Mouse (Mus musculus): ENCODE results near the gene Gramd1c. TPM values are rescaled to one million over a fixed set of nuclear protein-coding genes. Genes with fewer than 3 reads are reported as not detected.

Gene Gramd1c
- polyA plus RNA-seq, 1 experiment from 2014 or later: 2.9 TPM

GRCm38 (mm10) chr16:44018372-44018771, 44.8 kb downstream of the Gramd1c start:
- H3K27me3 ChIP-seq: no peaks in the 10 kb centered on the region
- H3K27ac ChIP-seq (replicated peaks): peak overlapping the region; percentile 86
- H3K4me2 ChIP-seq: peak overlapping the region; percentile 63
- no peaks in the 10 kb centered on the region for H3K9me3 ChIP-seq (replicated peaks)
- peak overlapping the region; percentile 22 for H3K4me3 ChIP-seq (replicated peaks)
- ATAC-seq (ENCODE audit: insufficient read depth): peak; percentile 97
- WGBS (ENCODE audit: insufficient replicate concordance): 6% methylated on average over 7 of the region's 7 CpGs
- no peaks in the 10 kb centered on the region for H3K36me3 ChIP-seq (replicated peaks)
- peaks cover 39% of the 10 kb centered on the region for H3K4me1 ChIP-seq (replicated peaks)
- H3K9ac ChIP-seq: no peak overlapping the region; the same call in 1 of the 2 replicates

- peaks cover 39% of the 10 kb centered on the region for H3K4me1 ChIP-seq (replicated peaks)
- H3K27ac ChIP-seq (replicated peaks): peak overlapping the region; percentile 86; the same call in 1 of the 2 replicates
- no peak for ATAC-seq (ENCODE audit: insufficient read depth)
- 56% methylated on average over 4 of the region's 4 CpGs for WGBS (ENCODE audit: insufficient replicate concordance)
- no peaks in the 10 kb centered on the region for H3K9me3 ChIP-seq (replicated peaks)
- no peak overlapping the region for H3K9ac ChIP-seq
- H3K4me2 ChIP-seq: no peak overlapping the region
- no peaks in the 10 kb centered on the region for H3K36me3 ChIP-seq (replicated peaks)
- H3K27me3 ChIP-seq: no peaks in the 10 kb centered on the region
- H3K4me3 ChIP-seq (replicated peaks): no peak overlapping the region
These were observed 45.4 kb downstream of the Gramd1c start for GRCm38 (mm10) chr16:44017707-44018106.

- Histone ChIP-seq H3K4me2 (peak overlapping the region; percentile 58), H3K27ac (replicated peaks) (no peak overlapping the region), H3K36me3 (replicated peaks) (no peaks in the 10 kb centered on the region), H3K4me3 (replicated peaks) (peak overlapping the region; percentile 36), H3K9ac (no peak overlapping the region), H3K27me3 (no peaks in the 10 kb centered on the region), H3K9me3 (replicated peaks) (no peaks in the 10 kb centered on the region), H3K4me1 (replicated peaks) (peaks cover 39% of the 10 kb centered on the region)
- 4% methylated on average over 11 of the region's 11 CpGs for WGBS (ENCODE audit: insufficient replicate concordance)
- ATAC-seq (ENCODE audit: insufficient read depth): peak; percentile 30; the same call in 1 of the 2 replicates
These were observed 47.0 kb downstream of the Gramd1c start for GRCm38 (mm10) chr16:44016164-44016563.

GRCm38 (mm10) chr16:44015416-44016158, 47.6 kb downstream of the Gramd1c start:
- no peak for ATAC-seq (ENCODE audit: insufficient read depth)
- H3K4me3 ChIP-seq (replicated peaks): peak overlapping the region; percentile 36
- H3K9ac ChIP-seq: no peak overlapping the region
- no peaks in the 10 kb centered on the region for H3K27me3 ChIP-seq
- no peak overlapping the region for H3K27ac ChIP-seq (replicated peaks)
- WGBS (ENCODE audit: insufficient replicate concordance): 40% methylated on average over 16 of the region's 16 CpGs
- H3K9me3 ChIP-seq (replicated peaks): no peaks in the 10 kb centered on the region
- peaks cover 39% of the 10 kb centered on the region for H3K4me1 ChIP-seq (replicated peaks)
- no peaks in the 10 kb centered on the region for H3K36me3 ChIP-seq (replicated peaks)
- H3K4me2 ChIP-seq: peak overlapping the region; percentile 58

DNA sequence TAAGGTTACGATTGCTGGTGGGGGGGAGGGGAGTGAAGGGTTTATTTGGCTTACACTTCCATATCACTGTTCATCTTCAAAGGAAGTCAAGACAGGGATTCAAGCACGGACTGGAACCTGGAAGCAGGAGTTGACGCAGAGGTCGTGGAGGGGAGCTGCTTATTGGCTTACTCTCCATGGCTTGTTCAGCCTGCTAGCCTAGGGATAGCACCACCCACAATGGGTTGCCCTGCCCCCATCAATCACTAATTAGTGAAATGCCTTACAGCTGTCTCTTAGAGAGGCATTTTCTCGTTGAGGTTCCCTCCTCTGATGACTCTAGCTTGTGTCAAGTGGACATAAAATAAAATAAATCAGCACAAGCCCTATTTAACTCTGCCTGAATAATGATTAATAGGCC, 52.1 kb downstream of the Gramd1c start:
- 72% methylated on average over 5 of the region's 5 CpGs for WGBS (ENCODE audit: insufficient replicate concordance)
- Histone ChIP-seq H3K27ac (replicated peaks) (no peak overlapping the region), H3K4me3 (replicated peaks) (no peak overlapping the region), H3K4me1 (replicated peaks) (peaks cover 4% of the 10 kb centered on the region), H3K9ac (no peak overlapping the region), H3K36me3 (replicated peaks) (no peaks in the 10 kb centered on the region), H3K4me2 (no peak overlapping the region), H3K27me3 (no peaks in the 10 kb centered on the region), H3K9me3 (replicated peaks) (no peaks in the 10 kb centered on the region)
- ATAC-seq (ENCODE audit: insufficient read depth): no peak

- Histone ChIP-seq H3K27me3 (no peaks in the 10 kb centered on the region), H3K36me3 (replicated peaks) (no peaks in the 10 kb centered on the region), H3K27ac (replicated peaks) (no peak overlapping the region), H3K9me3 (replicated peaks) (no peaks in the 10 kb centered on the region), H3K4me1 (replicated peaks) (no peaks in the 10 kb centered on the region), H3K4me2 (no peak overlapping the region), H3K9ac (no peak overlapping the region), H3K4me3 (replicated peaks) (no peak overlapping the region)
- ATAC-seq (ENCODE audit: insufficient read depth): no peak
- WGBS (ENCODE audit: insufficient replicate concordance): 57% methylated on average over 5 of the region's 5 CpGs
These were observed 61.1 kb downstream of the Gramd1c start for GRCm38 (mm10) chr16:44002086-44002485.

- no peaks in the 10 kb centered on the region for H3K27me3 ChIP-seq
- no peaks in the 10 kb centered on the region for H3K36me3 ChIP-seq (replicated peaks)
- WGBS (ENCODE audit: insufficient replicate concordance): 69% methylated on average over 5 of the region's 5 CpGs
- H3K9me3 ChIP-seq (replicated peaks): no peaks in the 10 kb centered on the region
- H3K4me1 ChIP-seq (replicated peaks): no peaks in the 10 kb centered on the region
- no peak overlapping the region for H3K4me2 ChIP-seq
- H3K4me3 ChIP-seq (replicated peaks): no peak overlapping the region
- ATAC-seq (ENCODE audit: insufficient read depth): no peak
- H3K27ac ChIP-seq (replicated peaks): no peak overlapping the region
- no peak overlapping the region for H3K9ac ChIP-seq
These were observed 63.6 kb downstream of the Gramd1c start for GRCm38 (mm10) chr16:43999541-43999940.

DNA sequence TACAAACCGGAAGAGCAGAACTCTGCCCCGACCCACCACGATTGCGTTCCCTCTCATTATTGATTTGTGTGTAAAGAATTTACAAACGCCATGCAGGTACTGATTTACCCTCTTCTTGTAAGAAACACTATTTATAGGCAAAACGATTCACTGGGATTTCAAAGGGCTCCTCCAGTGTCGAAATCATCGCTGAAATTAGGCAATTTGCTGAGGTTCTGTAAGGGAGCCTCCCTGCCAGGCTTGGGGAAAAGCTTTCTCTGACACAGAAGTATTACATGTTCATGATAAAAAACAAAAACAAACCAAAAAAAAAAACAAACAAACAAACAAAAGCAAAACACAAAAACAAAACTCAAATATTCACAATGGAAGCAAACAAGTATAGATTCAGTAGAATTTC, 64.0 kb downstream of the Gramd1c start:
- H3K27me3 ChIP-seq: no peaks in the 10 kb centered on the region
- H3K27ac ChIP-seq (replicated peaks): no peak overlapping the region
- 68% methylated on average over 8 of the region's 8 CpGs for WGBS (ENCODE audit: insufficient replicate concordance)
- no peak overlapping the region for H3K9ac ChIP-seq
- H3K9me3 ChIP-seq (replicated peaks): no peaks in the 10 kb centered on the region
- ATAC-seq (ENCODE audit: insufficient read depth): no peak
- H3K4me2 ChIP-seq: peak overlapping the region; percentile 20
- H3K36me3 ChIP-seq (replicated peaks): no peaks in the 10 kb centered on the region
- H3K4me3 ChIP-seq (replicated peaks): no peak overlapping the region
- H3K4me1 ChIP-seq (replicated peaks): no peaks in the 10 kb centered on the region

- no peak for ATAC-seq (ENCODE audit: insufficient read depth)
- Histone ChIP-seq H3K9ac (no peak overlapping the region), H3K9me3 (replicated peaks) (no peaks in the 10 kb centered on the region), H3K4me2 (no peak overlapping the region), H3K36me3 (replicated peaks) (no peaks in the 10 kb centered on the region), H3K27me3 (no peaks in the 10 kb centered on the region), H3K27ac (replicated peaks) (no peak overlapping the region), H3K4me3 (replicated peaks) (no peak overlapping the region), H3K4me1 (replicated peaks) (no peaks in the 10 kb centered on the region)
- 53% methylated on average over 3 of the region's 3 CpGs for WGBS (ENCODE audit: insufficient replicate concordance)
These were observed 68.5 kb downstream of the Gramd1c start for GRCm38 (mm10) chr16:43994623-43995022.

DNA sequence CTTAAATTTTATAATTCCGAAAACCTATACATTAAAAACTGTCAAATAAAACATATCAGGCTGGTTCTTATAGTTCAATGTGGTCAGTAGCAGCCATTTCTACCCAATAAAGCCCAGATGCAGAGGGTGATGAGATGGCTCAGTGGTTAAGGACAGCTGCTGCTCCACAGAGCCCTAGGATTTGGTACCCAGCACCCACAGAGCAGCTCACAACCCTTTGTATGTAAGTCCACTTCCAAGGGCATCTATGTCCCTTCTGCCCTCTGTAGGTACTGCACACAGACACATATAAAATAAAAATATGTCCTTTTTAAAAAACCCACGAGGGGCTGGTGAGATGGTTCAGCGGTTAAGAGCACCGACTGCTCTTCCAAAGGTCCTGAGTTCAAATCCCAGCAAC, 76.8 kb downstream of the Gramd1c start:
- no peaks in the 10 kb centered on the region for H3K27me3 ChIP-seq
- no peak for ATAC-seq (ENCODE audit: insufficient read depth)
- no peaks in the 10 kb centered on the region; the same call in 1 of the 2 replicates for H3K36me3 ChIP-seq (replicated peaks)
- H3K27ac ChIP-seq (replicated peaks): no peak overlapping the region
- no peaks in the 10 kb centered on the region for H3K9me3 ChIP-seq (replicated peaks)
- WGBS (ENCODE audit: insufficient replicate concordance): 77% methylated on average over 4 of the region's 4 CpGs
- no peak overlapping the region for H3K4me3 ChIP-seq (replicated peaks)
- no peak overlapping the region for H3K9ac ChIP-seq
- no peak overlapping the region for H3K4me2 ChIP-seq
- no peaks in the 10 kb centered on the region for H3K4me1 ChIP-seq (replicated peaks)

DNA sequence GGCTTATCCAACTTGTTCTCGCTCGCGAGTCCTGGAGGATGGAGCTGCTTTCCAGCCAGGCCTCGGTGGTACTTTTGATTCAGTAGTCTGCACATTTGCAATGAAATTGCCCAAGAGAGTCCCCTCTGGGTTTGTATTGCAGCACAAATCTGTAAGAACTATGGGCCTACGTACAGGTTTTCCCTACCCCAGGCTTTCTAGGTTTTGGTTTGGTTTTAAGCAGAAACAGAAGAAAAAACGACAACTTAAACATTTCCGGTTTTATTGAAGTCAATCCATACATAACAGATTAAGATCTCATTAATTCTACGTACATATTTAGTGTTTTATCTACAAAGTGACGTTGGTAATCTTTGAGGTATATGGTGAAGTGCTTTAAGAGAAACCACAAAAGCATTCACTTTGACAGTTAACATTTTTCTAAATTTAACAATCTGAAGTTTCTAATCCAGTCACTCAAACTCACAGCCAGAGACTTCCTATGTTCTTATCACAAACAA, 83.0 kb downstream of the Gramd1c start:
- Histone ChIP-seq H3K36me3 (replicated peaks) (no peaks in the 10 kb centered on the region), H3K4me3 (replicated peaks) (peak overlapping the region; percentile 65), H3K27ac (replicated peaks) (no peak overlapping the region), H3K4me1 (replicated peaks) (peaks cover 14% of the 10 kb centered on the region), H3K4me2 (peak overlapping the region; percentile 93), H3K9me3 (replicated peaks) (no peaks in the 10 kb centered on the region), H3K27me3 (peaks cover 31% of the 10 kb centered on the region), H3K9ac (no peak overlapping the region)
- no peak for ATAC-seq (ENCODE audit: insufficient read depth)
- WGBS (ENCODE audit: insufficient replicate concordance): 11% methylated on average over 9 of the region's 9 CpGs
